Mouse (Mus musculus) lung, adult 2 months (tissue): ENCODE measurements around the gene Gm6526. TPM values are rescaled to one million over a fixed set of nuclear protein-coding genes. Genes with fewer than 3 reads are reported as not detected.
"Not testable (repeated sequence)": the region's sequence is repeated elsewhere in the genome, so short reads cannot be mapped to it uniquely, and the experiment has no call there.

Experiments used
- DNase-seq: peaks from one replicate; pipeline ENCODE4 v3.0.0; 2022
- H3K4me1 ChIP-seq: fragments of 200-500 bp; 2 replicates; pipeline ENCODE4 v1.6.1; 2011; ENCODE audit warnings: low read length; ENCODE audit not compliant: control insufficient read depth, insufficient read depth
- H3K4me3 ChIP-seq: fragments of 200-500 bp; replicated peaks from 2 replicates; pipeline ENCODE3; 2011; ENCODE audit warnings: low read depth, mild to moderate bottlenecking, control low read depth, low read length; ENCODE audit errors: extremely low read depth
- CTCF ChIP-seq: fragments of 200-500 bp; IDR thresholded peaks from 2 replicates; pipeline ENCODE4 v1.5.1; 2011; ENCODE audit warnings: mild to moderate bottlenecking, low read length, control low read depth; ENCODE audit not compliant: insufficient read depth
- POLR2A ChIP-seq: fragments of 200-500 bp; IDR thresholded peaks from 2 replicates; pipeline ENCODE4 v1.6.1; 2011; ENCODE audit warnings: low read depth, mild to moderate bottlenecking, control low read depth, low read length, borderline replicate concordance; ENCODE audit errors: extremely low read depth
- WGBS: fragments of 180-500 bp; shearing (Covaris S2); methylation state at CpG from one replicate; pipeline ENCODE4 v1.1.7; 2018; 5-methylcytosine and 5-hydroxymethylcytosine counted together
- polyA plus RNA-seq: library from polyadenylated mRNA; depleted of rRNA; stranded (reverse); fragments of >200 nt; gene quantifications from 2 replicates; pipeline ENCODE4 v1.2.3, GENCODE M21; 2012; rRNA removed

Gm6526 gene
- not detected in 2 replicates for polyA plus RNA-seq

DNA sequence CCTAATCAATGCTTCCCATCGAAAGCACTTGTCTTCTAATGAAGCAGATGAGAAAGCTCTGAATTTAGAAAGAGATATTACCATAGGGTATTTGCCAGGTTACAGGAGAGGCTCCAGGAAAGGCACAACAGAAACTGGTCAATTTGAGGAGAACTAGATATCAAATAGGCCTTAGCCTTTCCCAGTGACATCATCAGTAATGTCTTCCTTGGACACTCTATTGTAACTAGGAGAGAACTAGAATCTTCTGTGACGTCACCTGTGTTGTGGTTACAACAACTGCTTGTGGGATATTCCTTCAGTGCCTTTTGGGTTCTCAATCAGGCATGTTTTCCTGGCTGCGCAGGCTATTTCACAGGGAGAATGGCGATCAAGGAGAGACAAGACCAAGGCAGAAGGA lies at the start of gene Gm6526:
TSS of gene Gm6526 (plus strand) at position 301 of the 400 bp plus-strand sequence.
- H3K4me3 ChIP-seq, DNase-seq, H3K4me1 ChIP-seq: not testable (repeated sequence)
- WGBS: 70% methylated on average over 4 of the region's 4 CpGs

DNA sequence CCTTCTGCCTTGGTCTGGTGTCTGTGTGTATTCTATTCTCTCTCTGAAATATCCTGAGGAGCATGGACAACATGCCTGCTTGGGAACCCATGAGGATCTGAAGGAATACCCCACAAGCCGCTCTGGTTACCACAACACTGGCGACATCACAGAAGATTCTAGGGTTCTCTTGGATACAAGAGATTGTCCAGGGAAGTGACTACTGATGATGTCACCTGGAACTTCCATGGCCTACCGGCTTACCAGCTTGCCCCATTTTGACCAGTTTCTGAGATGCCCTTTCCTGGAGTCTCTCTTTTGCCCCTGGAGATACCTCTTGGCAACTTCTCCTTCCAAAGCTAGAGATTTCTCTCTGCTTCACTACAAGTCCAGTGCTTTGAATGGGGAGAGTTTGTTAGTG lies 20.3 kb upstream of the Gm6526 start, which contains the start of gene Gm16506:
TSS of gene Gm16506 (minus strand) at position 101 of the 400 bp plus-strand sequence.
- H3K4me3 ChIP-seq, DNase-seq, H3K4me1 ChIP-seq: not testable (repeated sequence)
- 89% methylated on average over 3 of the region's 3 CpGs for WGBS

DNA sequence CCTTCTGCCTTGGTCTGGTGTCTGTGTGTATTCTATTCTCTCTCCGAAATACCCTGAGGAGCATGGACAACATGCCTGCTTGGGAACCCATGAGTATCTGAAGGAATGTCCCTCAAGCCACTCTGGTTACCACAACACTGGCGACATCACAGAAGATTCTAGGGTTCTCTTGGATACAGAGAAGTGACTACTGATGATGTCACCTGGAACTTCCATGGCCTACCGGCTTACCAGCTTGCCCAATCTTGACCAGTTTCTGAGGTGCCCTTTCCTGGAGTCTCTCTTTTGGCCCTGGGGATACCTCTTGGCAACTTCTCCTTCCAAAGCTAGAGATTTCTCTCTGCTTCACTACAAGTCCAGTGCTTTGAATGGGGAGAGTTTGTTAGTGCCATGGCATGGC lies 37.0 kb downstream of the Gm6526 start, which contains the start of gene Gm8180:
TSS of gene Gm8180 (minus strand) at position 101 of the 400 bp plus-strand sequence.
- H3K4me3 ChIP-seq, H3K4me1 ChIP-seq, DNase-seq: not testable (repeated sequence)
- WGBS: 86% methylated on average over 3 of the region's 3 CpGs

- 38% methylated on average over 5 of the region's 5 CpGs for WGBS
- H3K4me1 ChIP-seq, H3K4me3 ChIP-seq, DNase-seq: not testable (repeated sequence)
Measured at GRCm38 (mm10) chr14:43793811-43794210, 46.1 kb downstream of the Gm6526 start.

- WGBS: 22% methylated on average over 14 of the region's 14 CpGs
- H3K4me1 ChIP-seq: no peaks in the 10 kb centered on the region
- TF ChIP-seq CTCF (no peak), POLR2A (no peak)
- no peak for DNase-seq
- H3K4me3 ChIP-seq: no peak overlapping the region
Measured at GRCm38 (mm10) chr14:43796069-43796904, 48.6 kb downstream of the Gm6526 start.

DNA sequence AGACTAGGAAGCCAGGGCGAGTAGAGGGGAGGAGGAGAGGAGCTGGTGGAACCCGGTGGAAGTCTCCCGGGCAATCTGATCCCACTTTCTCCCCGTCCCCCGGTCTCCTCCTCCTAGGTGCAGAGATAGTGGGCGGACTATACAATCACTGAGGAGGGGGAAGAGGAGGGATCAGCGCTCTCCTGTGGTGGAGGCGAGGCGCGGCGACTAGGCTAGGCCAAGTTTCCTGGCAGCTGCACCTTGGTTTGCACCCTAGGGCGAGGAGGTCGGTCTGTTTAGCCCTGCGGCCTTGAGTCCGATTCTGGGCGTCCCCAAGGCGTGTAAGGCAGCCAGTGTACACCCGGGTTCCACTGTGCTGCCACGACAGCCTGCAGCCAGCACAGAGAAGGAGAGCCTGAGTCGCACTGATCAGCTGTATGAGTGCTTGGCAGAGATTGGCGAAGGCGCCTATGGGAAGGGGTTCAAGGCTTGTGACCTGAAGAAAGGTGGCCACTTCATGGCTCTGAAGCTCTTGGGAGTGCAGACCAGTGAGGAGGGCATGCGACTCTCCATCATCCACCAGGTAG lies 49.3 kb downstream of the Gm6526 start:
- DNase-seq, H3K4me1 ChIP-seq, H3K4me3 ChIP-seq: not testable (repeated sequence)
- 15% methylated on average over 22 of the region's 23 CpGs for WGBS

- H3K4me1 ChIP-seq, DNase-seq, H3K4me3 ChIP-seq: not testable (repeated sequence)
- 22% methylated on average over 7 of the region's 7 CpGs for WGBS
Measured at GRCm38 (mm10) chr14:43804435-43804834, 56.8 kb downstream of the Gm6526 start.

Other genes starting within 250 kb of the Gm6526 start
- not detected in 2 replicates for gene Gm5799, start 204.3 kb upstream of the Gm6526 start, polyA plus RNA-seq
- not detected in 2 replicates for gene Gm17654, start 168.7 kb upstream of the Gm6526 start, polyA plus RNA-seq
- gene Gm10375, start 139.9 kb upstream of the Gm6526 start, polyA plus RNA-seq: not detected in 2 replicates
- gene Gm8165, start 70.7 kb upstream of the Gm6526 start, polyA plus RNA-seq: not detected in 2 replicates
- not detected in 2 replicates for gene Gm7324, start 50.0 kb upstream of the Gm6526 start, polyA plus RNA-seq
- gene Gm16506, start 20.4 kb upstream of the Gm6526 start, polyA plus RNA-seq: not detected in 2 replicates
- gene Gm8180, start 36.9 kb downstream of the Gm6526 start, polyA plus RNA-seq: not detected in 2 replicates
- gene Ear1, start 127.7 kb downstream of the Gm6526 start, polyA plus RNA-seq: 60.1 and 70.5 TPM in 2 replicates
- gene Ear10, start 175.7 kb downstream of the Gm6526 start, polyA plus RNA-seq: not detected in 2 replicates
- gene Gm8113, start 177.5 kb downstream of the Gm6526 start, polyA plus RNA-seq: 2.0 and 2.3 TPM in 2 replicates
- not detected in 2 replicates for gene Ang5, start 209.2 kb downstream of the Gm6526 start, polyA plus RNA-seq